Mouse (Mus musculus): ENCODE measurements around the gene Slc35e4. TPM values are rescaled to one million over a fixed set of nuclear protein-coding genes. Genes with fewer than 3 reads are reported as not detected.
"Not testable (repeated sequence)": the region's sequence is repeated elsewhere in the genome, so short reads cannot be mapped to it uniquely, and the experiment has no call there.

Gene Slc35e4
- total RNA-seq (2017): 2.9 and 3.6 TPM in 2 replicates

GRCm38 (mm10) chr11:3914109-3914840 is at the start of gene Slc35e4:
TSS of gene Slc35e4 (minus strand) at chr11:3914664.
- ATAC-seq (ENCODE audit: extremely low read depth, insufficient number of reproducible peaks, low FRiP score, poor library complexity, severe bottlenecking): peak; percentile 69

DNA sequence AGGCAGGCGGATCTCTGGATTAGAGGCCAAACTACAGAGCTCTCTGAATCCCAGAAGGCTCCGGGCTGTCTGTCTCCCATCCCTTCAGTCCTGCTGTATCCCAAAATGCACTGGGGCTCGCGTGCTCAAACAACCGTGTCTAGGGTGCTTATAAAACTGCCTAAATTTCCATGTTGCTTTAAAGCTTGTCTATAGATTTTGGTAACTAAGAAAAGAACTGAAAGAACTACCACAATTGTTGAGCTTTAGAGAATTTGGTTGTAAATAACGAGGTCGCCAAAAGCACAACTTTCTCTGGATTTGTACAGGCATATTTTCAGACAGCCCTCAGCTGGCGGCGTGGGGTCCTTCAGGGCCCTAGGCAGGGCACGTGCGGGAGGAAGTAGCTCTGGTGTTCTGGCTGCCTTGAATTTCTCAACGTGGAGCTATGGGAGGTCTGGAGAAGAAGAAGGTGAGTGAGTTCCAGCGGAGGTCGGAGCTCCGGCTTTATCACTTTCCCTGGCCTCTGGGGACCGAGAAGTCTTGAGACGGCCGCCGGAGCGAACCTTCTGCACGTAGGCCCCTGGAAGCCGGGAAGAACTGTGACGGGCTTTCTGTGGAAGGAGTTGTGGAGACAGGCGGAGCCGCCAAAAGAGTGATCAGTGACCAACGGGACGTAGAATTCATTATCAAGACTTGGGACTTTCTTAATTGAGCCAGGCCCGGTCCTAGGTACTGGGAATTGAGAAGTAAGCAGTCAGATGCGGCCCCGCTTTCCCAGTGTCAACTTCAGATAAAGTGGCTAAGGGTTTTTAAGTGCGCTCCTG is 49.3 kb upstream of the Slc35e4 start, which contains the start of gene Pes1:
Gene Pes1 (plus strand): TSS at position 366 of the 806 bp plus-strand sequence.
- ATAC-seq (ENCODE audit: extremely low read depth, insufficient number of reproducible peaks, low FRiP score, poor library complexity, severe bottlenecking): peak; percentile 91

DNA sequence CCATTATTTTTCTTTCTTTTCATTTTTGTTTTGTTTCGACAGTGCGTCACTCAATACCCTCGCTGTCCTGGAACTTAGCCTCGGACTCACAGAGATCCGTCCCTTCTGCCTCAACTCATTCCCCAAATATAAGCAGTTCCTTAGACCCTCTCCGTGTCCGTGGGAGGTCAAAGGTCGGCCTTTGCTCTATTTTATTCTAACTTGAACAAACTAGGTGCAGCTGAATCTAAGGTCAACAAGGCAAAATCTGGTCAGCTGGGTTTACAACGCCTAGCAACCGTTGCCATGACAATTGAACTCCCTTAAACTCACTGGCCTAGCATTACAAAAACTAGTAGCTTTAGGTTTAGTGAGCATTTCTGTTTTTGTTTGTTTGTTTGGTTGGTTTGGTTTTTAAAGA is 48.7 kb upstream of the Slc35e4 start:
- no peak for ATAC-seq (ENCODE audit: extremely low read depth, insufficient number of reproducible peaks, low FRiP score, poor library complexity, severe bottlenecking)

- ATAC-seq (ENCODE audit: extremely low read depth, insufficient number of reproducible peaks, low FRiP score, poor library complexity, severe bottlenecking): no peak
These were observed 47.3 kb upstream of the Slc35e4 start for GRCm38 (mm10) chr11:3961761-3962160.

DNA sequence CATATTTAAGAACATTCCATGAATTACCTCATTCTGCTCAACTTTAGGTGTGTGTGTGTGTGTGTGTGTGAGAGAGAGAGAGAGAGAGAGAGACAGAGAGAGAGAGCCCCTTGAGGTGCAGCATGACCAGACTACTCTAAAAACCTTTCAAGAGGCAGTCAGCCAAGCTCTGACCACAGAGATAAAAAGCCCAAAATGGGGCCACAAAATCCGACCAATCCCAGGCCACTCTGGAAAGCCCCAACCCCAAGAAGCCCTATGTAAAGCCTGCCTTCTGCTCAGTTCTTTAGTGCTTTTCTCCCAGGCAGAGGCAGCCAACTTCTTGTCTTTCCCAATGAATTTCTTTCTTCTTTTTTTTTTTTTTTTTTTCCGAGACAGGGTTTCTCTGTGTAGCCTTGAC is 46.4 kb upstream of the Slc35e4 start:
- ATAC-seq (ENCODE audit: extremely low read depth, insufficient number of reproducible peaks, low FRiP score, poor library complexity, severe bottlenecking): no peak

DNA sequence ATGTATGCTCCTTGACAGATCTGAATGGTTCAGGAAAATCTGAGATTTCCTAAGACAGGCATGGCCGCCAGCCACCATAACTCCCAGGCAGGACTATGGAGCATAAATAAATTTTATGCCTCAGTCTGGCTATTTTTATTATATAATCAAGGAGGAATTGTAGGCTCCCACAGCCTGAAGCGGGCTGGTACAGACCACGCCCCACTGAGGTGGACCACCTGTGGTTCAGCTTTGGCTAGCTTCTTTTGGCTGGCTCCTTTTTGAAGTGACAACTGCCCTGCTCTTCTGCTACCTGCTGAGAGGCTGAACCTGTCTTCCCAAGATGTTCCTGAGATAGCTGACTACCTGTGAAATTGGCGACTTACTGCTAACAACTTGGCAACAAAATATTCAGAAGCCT is 40.9 kb upstream of the Slc35e4 start:
- ATAC-seq (ENCODE audit: extremely low read depth, insufficient number of reproducible peaks, low FRiP score, poor library complexity, severe bottlenecking): not testable (repeated sequence)

DNA sequence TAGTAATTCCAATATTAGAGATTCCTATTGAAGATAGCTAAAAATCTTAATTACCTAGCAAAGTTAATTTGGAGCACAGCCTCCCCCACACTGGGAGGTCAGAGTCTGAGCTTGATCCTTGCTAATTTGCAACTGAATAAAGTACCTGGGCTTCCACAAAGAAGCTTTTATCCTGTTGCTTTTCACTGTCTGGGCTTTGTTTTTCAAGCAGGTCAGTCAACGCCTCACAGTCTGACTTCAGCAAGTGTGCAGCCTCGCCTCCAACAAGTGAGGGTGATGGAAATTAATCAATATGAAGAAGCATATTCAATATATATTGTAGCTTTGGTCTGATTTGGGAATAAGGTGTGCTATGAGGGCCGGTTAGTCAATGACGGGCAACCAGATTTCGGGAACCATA is 40.4 kb upstream of the Slc35e4 start:
- ATAC-seq (ENCODE audit: extremely low read depth, insufficient number of reproducible peaks, low FRiP score, poor library complexity, severe bottlenecking): not testable (repeated sequence)

DNA sequence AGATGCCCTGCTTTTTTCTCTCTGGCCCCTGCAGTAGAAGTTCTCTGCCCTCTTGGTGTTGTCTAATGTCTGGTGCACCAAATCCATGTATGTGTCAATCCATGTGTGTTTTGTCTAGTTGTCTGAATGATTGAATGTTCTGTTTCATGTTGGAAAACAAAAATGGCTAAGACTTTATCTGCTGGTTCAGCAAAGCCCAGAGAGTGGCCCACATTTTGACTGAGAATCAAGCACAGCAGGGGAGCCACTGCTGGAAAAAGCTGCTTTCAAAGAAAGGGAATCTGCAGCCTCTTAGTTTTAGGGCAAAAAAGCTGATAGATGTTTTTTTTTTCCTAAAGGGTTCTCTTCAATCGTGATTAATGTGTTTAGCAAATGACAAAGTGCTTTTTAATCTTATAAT is 31.9 kb upstream of the Slc35e4 start:
- no peak for ATAC-seq (ENCODE audit: extremely low read depth, insufficient number of reproducible peaks, low FRiP score, poor library complexity, severe bottlenecking)

DNA sequence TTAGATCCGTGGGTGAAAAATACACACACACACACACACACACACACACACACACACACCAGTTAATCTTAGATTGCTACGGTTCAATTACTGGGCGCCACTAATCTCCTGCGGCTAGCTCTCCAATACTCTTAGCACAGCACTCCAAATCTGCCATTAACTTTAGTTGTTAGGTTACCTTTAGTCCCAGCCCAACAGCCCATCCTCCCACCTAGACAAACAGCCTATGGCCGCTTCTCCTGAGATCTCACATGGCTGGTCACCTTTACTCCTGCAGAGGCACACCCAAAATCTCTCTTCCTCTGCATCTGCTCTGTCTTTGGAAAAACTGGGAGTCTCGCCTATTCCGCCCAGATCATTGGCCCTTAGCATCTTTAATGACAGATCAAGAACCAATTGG is 26.9 kb upstream of the Slc35e4 start:
- ATAC-seq (ENCODE audit: extremely low read depth, insufficient number of reproducible peaks, low FRiP score, poor library complexity, severe bottlenecking): no peak

- no peak for ATAC-seq (ENCODE audit: extremely low read depth, insufficient number of reproducible peaks, low FRiP score, poor library complexity, severe bottlenecking)
These were observed 22.9 kb upstream of the Slc35e4 start for GRCm38 (mm10) chr11:3937321-3937874.

GRCm38 (mm10) chr11:3936318-3936717 is 21.9 kb upstream of the Slc35e4 start:
- no peak for ATAC-seq (ENCODE audit: extremely low read depth, insufficient number of reproducible peaks, low FRiP score, poor library complexity, severe bottlenecking)

DNA sequence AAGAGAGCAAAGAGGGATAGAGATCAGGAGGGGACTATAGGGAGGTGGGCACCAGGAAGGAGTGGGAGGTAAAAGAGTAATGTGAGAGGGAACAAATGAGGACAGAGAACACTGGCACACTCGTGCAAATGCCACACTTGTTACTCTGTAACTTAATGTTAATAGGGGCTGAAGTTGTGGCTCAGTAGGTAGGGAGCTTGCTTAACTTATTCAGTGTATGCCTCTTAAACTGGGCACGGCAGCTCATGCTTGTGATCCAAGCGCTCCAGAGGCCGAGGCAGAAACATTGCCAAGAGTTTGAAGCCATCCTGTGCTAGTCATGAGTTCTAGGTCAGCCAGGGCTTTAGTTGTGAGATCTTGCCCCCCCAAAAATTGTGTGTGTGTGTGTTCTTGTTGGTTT is 20.7 kb upstream of the Slc35e4 start:
- no peak for ATAC-seq (ENCODE audit: extremely low read depth, insufficient number of reproducible peaks, low FRiP score, poor library complexity, severe bottlenecking)

DNA sequence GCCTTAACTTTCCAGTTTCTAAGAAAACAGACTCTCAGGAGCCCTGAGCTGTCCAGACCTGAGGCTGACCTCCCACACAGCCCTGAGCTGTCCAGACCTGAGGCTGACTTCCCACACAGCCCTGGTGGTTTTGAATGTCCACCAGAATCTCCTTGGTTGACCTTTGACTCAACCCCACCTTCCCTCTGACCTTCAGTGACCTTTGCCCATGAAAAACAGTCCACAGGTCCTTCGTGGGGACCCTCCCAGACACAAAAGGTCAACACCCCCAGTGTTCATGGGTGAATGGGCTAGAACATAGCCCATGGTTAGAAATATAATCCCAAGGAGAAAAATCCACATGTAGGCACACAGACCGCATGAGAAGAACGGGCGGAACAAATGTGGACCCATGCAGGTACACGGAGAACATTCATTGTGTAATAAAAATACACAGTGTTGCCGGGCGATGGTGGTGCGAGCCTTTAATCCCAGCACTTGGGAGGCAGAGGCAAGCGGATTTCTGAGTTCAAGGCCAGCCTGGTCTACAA is 19.4 kb upstream of the Slc35e4 start:
- ATAC-seq (ENCODE audit: extremely low read depth, insufficient number of reproducible peaks, low FRiP score, poor library complexity, severe bottlenecking): no peak

- peak; percentile 80 for ATAC-seq (ENCODE audit: extremely low read depth, insufficient number of reproducible peaks, low FRiP score, poor library complexity, severe bottlenecking)
These were observed 17.2 kb upstream of the Slc35e4 start, which contains the start of gene Tcn2 for GRCm38 (mm10) chr11:3931511-3932211. TSS of gene Tcn2 (minus strand) at chr11:3932159.

- no peak for ATAC-seq (ENCODE audit: extremely low read depth, insufficient number of reproducible peaks, low FRiP score, poor library complexity, severe bottlenecking)
These were observed 16.5 kb upstream of the Slc35e4 start for GRCm38 (mm10) chr11:3930931-3931330.

- peak; percentile 77 for ATAC-seq (ENCODE audit: extremely low read depth, insufficient number of reproducible peaks, low FRiP score, poor library complexity, severe bottlenecking)
These were observed 15.6 kb upstream of the Slc35e4 start for GRCm38 (mm10) chr11:3930019-3930418.

DNA sequence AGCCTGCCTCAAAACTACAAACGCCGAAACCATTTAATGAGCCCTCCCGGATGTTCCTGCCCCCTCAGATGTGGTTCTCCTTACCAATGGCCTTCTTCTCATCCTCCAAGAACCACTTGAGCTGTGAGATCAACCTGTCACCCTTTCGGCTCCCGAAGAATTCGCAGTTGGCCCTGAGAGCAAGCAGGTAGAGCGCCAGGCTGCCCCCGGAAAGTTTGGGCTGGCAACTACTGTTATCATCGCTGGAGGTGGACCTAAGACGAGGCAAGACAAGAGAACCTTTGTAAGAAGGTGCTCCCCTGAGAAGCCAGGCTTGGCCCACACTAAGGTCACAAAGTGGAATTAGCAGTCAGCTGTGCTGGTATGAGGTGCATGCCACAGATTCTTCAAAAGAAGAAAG is 11.5 kb upstream of the Slc35e4 start:
- ATAC-seq (ENCODE audit: extremely low read depth, insufficient number of reproducible peaks, low FRiP score, poor library complexity, severe bottlenecking): no peak

DNA sequence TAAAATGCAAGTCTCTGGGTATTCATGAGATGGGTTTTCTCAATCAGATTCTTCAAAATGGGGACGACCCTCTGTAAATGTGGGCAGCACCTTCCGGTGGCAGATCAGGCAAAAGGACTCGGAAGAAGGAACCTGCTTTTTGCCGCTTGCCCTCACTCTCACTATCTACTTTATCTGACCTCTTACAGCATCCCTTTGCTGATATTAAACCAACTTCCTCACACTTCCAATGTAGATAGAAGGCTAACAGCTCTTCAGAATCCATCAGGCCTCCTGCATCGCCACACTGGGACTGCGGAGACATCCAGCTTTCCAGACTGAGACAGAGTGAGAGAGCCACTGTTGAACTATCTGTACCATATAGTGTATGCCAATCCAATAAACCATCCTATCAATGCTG is 8.3 kb upstream of the Slc35e4 start:
- ATAC-seq (ENCODE audit: extremely low read depth, insufficient number of reproducible peaks, low FRiP score, poor library complexity, severe bottlenecking): no peak

GRCm38 (mm10) chr11:3922115-3922514 is 7.7 kb upstream of the Slc35e4 start:
- no peak for ATAC-seq (ENCODE audit: extremely low read depth, insufficient number of reproducible peaks, low FRiP score, poor library complexity, severe bottlenecking)

All from neutrophil, adult 5-6 weeks (primary cell).